Mouse (Mus musculus) thymus, adult 2 months (tissue): ENCODE data around the gene Pgf.

Source experiments
- CTCF ChIP-seq: fragments of 200-500 bp; IDR thresholded peaks from 2 replicates; pipeline ENCODE4 v1.5.1; 2012; ENCODE audit warnings: mild to moderate bottlenecking, control low read depth, low read length, moderate library complexity, borderline replicate concordance; ENCODE audit not compliant: control insufficient read depth, poor library complexity, insufficient read depth; ENCODE audit errors: extremely low read depth
- POLR2A ChIP-seq: fragments of 200-500 bp; IDR thresholded peaks from 2 replicates; pipeline ENCODE4 v1.6.1; 2012; ENCODE audit warnings: mild to moderate bottlenecking, low read length, control low read depth, moderate library complexity; ENCODE audit not compliant: control insufficient read depth, poor library complexity, insufficient read depth; ENCODE audit errors: extremely low read depth

GRCm38 (mm10) chr12:85124751-85125150 lies 52.8 kb downstream of the Pgf start:
- TF ChIP-seq CTCF (no peak), POLR2A (no peak)
